In the genomic region with DNA sequence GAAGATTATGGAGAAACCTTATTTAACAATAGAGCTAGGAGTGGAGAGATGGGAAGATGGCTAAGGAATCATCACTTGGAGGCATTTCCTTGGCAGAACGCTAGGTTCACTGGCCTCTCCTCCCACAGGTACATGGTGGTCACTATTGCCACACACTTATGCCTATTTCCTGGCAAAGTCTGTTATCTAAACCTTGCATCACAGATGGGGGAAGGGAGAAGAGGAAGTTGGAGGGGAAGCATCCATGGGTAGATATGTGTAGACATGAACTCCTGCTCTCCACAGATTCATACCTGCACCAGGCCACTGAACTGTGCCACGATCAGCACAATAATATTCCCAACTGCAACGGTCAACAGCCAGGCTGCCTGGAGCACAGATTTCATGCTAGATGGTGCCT, we compare ENCODE assay signal across 21 mouse cellular contexts. TPM values are rescaled to one million over a fixed set of nuclear protein-coding genes. Genes with fewer than 3 reads are reported as not detected.
"Had no signal": no experiment of that assay in that cellular context is flagged by ENCODE, and none has a peak within 500 bp of the region (broad histone marks: within the 10 kb centered on the region; RNA-seq: fewer than 3 reads in every experiment).

No protein-coding gene starts in this region.

- H3K4me3 ChIP-seq: liver, embryonic 15.5 days; lung, embryonic 15.5 days; megakaryocyte, embryonic 14.5 days; midbrain, embryonic 13.5 days; midbrain, embryonic 15.5 days; myocyte; neural tube, embryonic 13.5 days; neural tube, embryonic 15.5 days had no signal

- H3K36me3 ChIP-seq: lung, embryonic 15.5 days; midbrain, embryonic 13.5 days; midbrain, embryonic 15.5 days; neural tube, embryonic 15.5 days had no signal

- ATAC-seq: liver, postnatal 0 days; lung, postnatal 0 days; midbrain, embryonic 13.5 days; midbrain, embryonic 15.5 days had no signal

- H3K9ac ChIP-seq: liver, embryonic 15.5 days; liver, postnatal 0 days; lung, embryonic 15.5 days; midbrain, embryonic 13.5 days; midbrain, embryonic 15.5 days; neural tube, embryonic 13.5 days; neural tube, embryonic 15.5 days had no signal

- DNase-seq: liver, postnatal 0 days; lung, adult 2 months; lung, postnatal 14 days; lung, postnatal 36 days; right cerebral cortex, postnatal 14 days; right cerebral cortex, postnatal 4 days; spleen, adult 18-20 months; thymus, adult 18-20 months; thymus, postnatal 14 days; thymus, postnatal 36 days had no signal

- H3K27me3 ChIP-seq: liver, embryonic 15.5 days; lung, embryonic 15.5 days; megakaryocyte, embryonic 14.5 days; midbrain, embryonic 13.5 days; midbrain, embryonic 15.5 days; neural tube, embryonic 13.5 days; neural tube, embryonic 15.5 days had no signal

- H3K9me3 ChIP-seq: liver, embryonic 15.5 days; lung, embryonic 15.5 days; megakaryocyte, embryonic 14.5 days; midbrain, embryonic 13.5 days; midbrain, embryonic 15.5 days; neural tube, embryonic 13.5 days; neural tube, embryonic 15.5 days had no signal

- H3K4me1 ChIP-seq: liver, embryonic 15.5 days; lung, embryonic 15.5 days; megakaryocyte, embryonic 14.5 days; midbrain, embryonic 13.5 days; midbrain, embryonic 15.5 days; neural tube, embryonic 13.5 days; neural tube, embryonic 15.5 days had no signal

- H3K27ac ChIP-seq: liver, embryonic 15.5 days; lung, embryonic 15.5 days; macrophage; midbrain, embryonic 13.5 days; midbrain, embryonic 15.5 days; neural tube, embryonic 13.5 days; neural tube, embryonic 15.5 days had no signal

RNA-seq across cellular contexts. Expression of a gene that starts 32.8 kb away (rescaled TPM):
- polyA plus RNA-seq: myocyte had no signal

RNA-seq across cellular contexts. Expression of a gene that starts 58.2 kb away (rescaled TPM):
- polyA plus RNA-seq: macrophage; midbrain, embryonic 13.5 days; myocyte; neural tube, embryonic 11.5 days; neural tube, embryonic 13.5 days had no signal
